Mouse (Mus musculus) kidney, adult 18-20 months (tissue): ENCODE measurements around the gene Ankzf1.

Source experiments
- DNase-seq: peaks from one replicate; pipeline ENCODE4 v3.0.0; 2021

Gene Ankzf1

DNA sequence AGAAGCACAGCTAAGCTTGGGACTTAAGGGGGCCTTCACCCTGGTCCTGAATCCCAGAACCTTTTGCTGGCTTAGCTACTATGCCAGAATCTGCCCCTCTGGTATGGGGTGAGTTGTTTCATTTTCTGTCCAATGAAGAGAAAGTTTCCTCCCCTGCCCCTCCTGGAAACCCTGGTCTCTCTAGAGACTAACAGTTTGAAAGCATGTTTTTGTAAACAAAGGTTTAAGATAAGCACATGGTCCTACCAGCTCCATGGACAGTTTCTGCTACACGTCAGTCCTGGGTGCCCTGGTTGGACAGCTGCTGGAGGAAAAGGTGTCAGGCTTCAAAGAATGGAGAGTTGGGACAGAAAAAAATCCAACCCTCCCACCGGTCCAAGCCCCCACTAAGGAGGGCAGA, 1.4 kb upstream of the Ankzf1 start:
- no peak for DNase-seq

DNA sequence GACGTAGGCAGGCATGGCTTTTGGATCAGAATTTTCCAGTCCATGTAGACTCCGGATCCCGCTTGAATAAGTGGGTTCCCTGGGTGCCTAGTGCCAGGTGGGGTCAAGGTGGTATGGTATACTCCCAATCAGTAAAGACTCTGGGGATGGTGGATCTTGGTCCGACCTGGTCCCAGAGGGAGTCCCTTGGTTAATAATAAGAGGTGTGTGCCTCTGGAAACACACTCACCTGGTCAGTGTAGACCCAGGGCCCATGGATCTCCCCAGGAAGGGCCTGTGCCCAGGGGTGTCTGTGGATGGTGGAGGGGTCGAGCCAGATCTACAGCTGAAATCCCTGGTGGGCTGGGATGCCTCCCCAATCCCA, 711 bp upstream of the Ankzf1 start:
- no peak for DNase-seq

DNA sequence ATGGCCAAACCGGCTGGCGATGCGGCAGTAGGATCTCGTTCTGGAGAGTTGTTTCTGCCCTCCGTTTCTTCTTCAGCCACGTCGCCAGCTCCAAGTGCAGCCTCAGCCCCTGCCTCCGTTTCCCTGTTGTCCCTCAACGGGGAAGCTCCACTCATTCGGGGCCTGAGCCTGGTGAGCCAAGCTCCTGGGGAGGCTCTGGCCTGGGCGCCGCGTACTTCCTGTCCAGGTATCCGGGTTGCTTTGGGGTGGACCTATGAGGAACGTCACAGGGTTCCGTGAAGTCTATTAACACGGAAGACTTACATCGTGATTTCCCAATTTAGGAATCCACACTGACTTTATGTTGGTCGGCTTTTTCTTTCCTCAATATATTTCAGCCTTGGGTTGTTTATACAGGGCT, 501 bp downstream of the Ankzf1 start:
- DNase-seq: no peak

DNA sequence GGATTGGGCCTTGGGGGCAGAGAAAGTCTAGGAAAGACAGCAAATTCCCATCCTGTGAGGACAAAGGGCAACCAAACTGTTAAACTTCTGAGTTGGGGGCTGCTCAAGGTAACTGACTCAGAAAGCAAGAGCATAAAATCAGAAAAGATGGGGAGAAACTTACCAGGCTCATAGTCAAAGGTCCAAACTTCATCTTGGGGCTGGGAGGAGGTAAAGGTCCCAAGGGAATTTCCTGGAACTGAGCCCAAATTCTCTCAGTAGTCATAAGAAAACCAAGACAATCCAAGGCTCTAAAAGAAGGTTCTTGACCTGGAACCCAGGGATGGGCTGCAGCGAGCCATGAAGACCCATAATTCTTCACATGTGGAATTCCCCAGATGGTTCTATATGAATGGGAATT, 9.3 kb downstream of the Ankzf1 start:
- no peak for DNase-seq

DNA sequence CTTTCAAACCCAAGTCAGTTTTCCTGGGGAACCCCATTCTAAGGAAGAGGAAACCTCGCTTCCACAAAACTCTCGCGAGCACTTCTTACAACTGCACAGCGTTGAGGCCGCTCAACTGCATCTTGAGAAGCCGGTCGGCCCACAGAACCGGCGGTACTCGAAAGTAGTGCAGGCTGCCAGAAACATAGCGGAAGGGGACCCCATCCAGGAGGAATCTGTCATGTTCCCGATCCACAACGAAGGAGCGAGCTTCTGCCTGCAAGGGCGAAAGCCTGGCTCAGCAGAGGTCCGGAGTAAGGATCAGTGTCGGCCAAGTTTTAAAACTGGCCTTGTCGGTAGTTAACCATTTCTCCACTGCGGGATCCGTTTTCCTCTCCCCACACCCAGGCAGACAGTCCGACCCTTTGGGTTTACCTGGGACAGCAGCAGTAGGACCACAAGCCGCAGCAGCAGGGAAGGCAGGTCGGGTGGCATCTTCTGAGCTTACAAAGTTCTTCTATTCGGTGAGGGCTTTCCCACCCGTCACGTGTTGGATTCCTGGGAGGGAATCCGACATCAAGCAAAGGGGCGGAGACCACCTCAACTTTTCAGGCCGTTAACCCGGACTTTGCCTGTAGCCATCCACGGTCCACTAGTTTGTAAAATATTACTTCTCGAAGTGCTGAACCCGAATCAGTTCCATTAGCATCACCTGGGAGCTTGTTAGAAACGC, 17.2 kb downstream of the Ankzf1 start:
- peak; percentile 85 for DNase-seq

DNA sequence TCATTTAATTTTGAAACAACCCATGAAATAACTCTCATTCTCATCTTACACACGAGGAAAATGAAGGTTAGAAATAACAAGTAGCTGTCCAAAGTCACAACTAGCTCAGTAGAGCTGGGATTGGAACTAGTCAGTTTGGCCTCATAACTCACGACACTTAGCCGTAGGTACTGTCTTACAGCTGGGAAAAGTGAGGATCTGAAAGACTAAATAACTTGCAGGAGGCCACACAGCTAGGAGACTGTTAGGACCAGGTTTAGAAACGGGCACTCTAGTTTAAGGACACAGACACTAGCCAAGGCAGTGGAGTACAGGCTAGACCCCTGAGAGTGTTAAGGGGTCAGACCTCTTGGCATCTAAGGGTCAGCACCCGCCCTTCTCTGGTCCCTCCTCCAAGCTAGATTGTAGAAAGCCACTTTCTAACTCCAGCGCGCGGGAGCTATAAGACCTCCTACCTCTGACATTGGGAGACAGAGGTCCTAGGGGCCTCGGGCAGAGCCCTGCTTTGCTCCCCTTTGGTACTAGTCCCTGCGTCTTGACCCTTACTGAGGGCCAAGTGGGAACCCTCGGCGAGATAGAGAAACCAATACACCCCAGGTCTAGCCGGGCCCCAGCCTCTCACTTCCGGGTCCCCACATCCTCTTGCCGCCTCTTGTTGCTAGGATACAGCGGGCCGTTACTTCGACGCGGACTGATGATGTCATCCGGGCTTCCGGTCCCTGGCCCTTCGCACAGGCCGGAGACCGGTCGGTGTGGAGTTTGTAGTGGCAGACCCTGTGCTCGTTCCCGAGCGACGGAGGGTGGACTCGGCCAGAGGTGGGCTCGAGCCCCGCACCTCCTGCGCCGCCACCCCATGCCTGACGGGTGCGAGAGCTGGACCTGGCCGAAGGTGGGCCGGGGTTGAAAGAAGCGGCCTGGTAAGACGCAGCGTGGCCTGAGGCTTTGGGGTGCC, 18.5 kb downstream of the Ankzf1 start, which contains the start of the genes Glb1l and Stk16:
TSS of gene Glb1l (minus strand) at position 678 of the 952 bp plus-strand sequence.
TSS of gene Stk16 (plus strand) at position 703 of the 952 bp plus-strand sequence.
- peak; percentile 98 for DNase-seq

DNA sequence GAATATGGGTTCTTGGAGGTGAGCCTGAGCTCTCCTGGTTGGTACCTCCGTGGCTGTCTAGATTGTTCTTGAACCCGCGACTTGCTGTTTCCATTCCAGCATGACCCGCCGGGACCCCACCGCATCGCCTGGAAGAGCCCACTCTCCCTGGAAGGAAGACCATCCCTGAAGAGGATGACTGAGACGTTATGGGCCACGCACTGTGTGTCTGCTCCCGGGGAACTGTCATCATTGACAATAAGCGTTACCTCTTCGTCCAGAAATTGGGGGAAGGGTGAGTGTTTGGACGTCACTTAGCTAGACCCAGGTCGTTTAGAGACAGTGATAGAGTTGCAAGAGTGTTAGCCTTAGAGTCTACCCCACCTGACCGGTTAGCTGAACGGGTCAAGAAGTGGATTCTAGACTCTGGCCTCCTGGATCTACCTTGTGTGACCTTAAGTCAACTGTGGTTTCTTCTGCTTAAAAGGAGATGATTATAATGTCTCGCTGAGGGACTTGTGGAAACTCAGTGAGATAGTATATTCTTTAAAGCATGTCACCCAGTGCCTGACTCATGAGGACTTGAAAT, 19.3 kb downstream of the Ankzf1 start:
- no peak for DNase-seq

DNA sequence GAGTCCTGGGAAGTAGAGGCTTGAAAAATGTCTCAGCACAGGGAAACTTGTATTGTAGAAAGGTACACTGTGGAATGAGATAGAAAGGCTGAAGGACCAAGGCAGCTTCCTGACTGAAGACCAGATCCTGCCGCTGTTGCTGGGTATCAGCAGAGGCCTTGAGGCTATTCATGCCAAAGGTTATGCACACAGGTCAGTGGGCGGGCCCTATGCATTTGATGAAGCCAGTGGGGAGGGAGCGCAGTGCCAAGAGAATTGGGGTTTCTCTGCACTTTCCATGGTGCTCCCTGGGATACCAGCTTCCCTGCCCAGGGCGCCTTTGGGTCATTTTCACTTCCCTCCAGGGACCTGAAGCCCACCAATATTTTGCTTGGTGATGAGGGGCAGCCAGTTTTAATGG, 20.6 kb downstream of the Ankzf1 start:
- DNase-seq: no peak

DNA sequence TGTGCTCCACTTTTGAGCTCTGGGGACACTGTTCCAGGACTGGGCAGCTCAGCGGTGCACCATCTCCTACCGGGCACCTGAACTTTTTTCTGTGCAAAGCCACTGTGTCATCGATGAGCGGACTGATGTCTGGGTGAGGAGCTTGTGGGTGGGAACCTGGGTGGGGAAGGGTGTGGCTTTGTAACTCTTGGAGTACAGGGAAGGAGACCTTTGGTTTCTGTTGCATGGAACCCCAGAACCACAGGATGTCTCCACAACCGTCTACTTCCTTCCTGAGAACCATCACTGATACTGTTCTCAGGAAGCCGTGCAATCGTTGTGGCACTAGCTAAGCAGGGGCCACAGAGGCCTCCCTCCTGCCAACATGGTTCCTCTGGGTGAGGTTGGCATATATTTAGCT, 21.1 kb downstream of the Ankzf1 start:
- DNase-seq: no peak

DNA sequence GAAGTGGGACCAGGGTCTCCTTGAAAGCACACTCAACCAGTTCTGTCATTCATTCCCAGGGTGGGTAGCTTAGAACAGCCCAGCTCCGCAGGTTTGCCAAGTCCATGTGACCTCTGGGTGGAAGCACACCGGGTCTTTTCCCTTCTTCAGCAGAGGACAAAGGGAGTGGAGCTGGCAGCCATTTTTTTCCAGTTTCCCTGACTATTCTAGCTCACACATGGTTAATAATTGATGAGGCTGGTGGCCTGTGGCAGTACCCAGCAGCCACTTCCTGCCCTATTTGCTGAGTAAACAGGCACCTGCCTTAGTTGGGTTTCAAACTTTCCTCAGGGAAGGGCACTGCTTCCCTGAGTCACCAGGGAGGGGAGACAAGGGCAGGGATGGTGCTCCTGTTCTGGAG, 22.5 kb downstream of the Ankzf1 start:
- peak; percentile 86 for DNase-seq

DNA sequence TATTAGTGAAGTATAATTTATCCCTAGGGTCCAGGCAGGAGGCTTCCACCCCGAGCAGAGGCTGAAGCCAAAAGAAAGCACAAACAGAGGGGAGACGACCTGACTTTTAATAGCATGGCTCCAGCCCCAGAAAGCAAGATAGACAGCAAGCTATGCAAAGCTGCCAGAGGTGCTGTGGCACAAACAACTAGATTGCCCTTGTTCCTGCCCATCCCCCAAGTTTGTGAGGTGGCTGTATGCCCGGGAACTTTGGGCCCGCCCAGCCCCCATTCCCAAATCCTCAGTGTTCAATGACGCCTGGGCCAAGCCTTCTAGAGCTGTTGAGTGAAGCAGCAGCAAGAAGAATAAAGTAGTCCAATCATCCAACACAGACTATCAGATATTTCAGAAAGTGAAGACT, 22.9 kb downstream of the Ankzf1 start:
- DNase-seq: peak; percentile 84

DNA sequence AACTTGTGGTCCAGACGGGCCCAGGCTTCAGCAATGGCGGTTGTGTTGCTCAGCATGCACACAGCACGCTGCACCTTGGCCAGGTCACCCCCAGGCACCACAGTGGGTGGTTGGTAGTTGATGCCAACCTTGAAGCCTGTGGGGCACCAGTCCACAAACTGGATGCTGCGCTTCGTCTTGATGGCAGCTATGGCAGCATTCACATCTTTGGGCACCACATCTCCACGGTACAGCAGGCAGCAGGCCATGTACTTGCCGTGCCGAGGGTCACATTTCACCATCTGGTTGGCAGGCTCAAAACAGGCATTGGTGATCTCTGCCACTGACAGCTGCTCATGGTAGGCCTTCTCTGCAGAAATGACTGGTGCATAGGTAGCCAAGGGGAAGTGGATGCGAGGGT, 23.8 kb downstream of the Ankzf1 start:
- no peak for DNase-seq

DNA sequence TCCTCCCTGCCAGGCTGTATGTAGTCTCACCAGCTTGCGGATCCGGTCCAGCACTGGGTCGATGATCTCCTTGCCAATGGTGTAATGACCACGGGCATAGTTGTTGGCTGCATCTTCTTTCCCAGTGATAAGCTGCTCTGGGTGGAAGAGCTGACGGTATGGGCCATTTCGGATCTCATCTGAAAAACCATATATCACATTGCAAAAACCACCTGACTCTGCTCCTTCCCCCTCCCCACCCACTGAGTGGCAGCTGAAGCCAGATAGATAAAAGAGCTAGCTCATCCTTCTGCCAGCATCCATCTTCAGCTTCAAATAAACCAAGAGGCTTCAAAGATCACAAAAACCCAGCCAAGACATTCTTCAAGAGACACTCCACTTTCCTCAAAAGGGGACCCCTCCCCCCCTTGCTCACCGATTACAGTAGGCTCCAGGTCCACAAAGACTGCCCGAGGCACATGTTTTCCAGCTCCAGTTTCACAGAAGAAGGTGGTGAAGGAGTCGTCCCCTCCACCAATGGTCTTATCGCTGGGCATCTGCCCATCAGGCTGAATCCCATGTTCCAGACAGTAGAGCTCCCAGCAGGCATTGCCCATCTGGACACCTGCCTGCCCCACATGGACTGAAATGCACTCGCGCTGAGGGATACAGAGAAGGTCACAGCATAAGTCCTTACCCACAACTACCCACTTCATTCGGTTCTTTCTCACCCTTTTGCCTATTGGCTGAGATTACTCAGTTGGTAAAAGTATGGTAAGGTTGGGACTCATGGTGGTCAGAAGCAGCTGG, 25.0 kb downstream of the Ankzf1 start:
- DNase-seq: peak; percentile 57

DNA sequence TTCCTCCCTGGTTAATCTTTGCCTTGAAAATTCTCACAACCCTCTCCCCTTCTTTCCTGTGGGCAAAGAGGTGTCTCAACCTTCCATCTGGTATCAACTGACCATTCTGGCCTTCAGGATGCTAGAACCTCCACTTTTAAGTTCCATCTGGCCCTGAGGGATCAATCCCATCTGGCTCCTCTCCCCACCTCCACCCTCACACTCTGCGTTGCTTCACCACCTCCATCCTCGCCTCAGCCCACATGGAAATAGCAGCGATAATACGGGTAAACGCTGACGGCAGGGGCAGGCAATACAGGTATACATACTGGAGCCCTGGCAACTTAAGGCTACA, 25.9 kb downstream of the Ankzf1 start:
- no peak for DNase-seq

DNA sequence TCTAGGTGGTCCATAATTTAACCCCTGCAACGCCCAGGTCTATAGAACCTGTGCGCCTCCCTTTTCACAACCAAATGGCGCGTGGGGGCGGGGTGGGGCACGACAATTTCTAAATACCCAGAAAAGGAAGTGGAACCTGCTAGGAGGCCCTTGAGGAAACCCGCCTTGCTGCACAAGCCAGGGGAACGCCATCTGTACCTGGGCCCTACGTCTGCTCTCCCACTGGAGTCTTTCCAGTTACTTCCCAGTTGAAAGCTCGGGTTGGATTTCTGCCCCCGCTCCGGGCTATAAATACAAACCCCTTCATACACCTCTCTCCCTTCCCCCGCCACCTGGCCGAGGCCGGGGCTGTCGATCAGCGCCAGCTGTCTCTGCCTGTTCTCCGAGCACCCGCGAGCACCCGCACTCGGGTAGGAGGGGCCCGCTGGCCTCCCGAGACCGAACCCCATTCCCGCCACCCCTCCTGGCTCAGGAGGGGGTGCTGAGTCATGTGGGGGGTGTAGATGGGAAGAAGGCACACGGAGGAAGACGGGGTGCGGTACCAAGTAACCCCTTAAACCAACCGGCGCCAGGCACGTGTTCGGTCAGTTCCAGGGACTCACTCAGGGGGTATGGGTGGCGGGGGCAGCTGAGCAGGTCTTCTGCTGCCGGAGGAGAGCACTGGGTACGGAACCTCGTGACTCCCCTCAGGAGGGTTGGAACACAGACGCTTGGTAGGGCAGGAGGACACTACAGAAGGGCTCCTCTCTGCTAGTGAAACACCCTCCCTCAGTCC, 26.5 kb downstream of the Ankzf1 start:
- peak; percentile 62 for DNase-seq

DNA sequence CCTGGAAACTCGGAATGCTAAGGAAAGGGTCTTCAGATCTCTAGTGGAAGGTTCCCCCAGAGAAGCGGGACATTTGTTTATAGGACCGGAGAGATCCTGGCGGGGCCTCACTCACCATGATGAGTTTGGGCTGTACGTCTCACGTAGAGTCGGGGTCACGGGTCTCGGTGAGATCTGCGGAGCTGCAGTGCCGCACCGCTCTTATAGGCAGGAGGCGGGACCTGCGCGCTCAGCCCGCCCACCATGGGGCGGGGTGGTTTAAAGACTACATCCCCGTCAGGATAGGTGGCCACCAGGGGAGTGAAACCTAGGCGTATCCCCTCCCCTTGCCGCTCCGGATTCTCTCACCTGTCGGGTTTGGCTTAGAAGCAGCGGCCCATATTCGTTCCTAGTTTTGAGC, 27.1 kb downstream of the Ankzf1 start:
- DNase-seq: peak; percentile 97

DNA sequence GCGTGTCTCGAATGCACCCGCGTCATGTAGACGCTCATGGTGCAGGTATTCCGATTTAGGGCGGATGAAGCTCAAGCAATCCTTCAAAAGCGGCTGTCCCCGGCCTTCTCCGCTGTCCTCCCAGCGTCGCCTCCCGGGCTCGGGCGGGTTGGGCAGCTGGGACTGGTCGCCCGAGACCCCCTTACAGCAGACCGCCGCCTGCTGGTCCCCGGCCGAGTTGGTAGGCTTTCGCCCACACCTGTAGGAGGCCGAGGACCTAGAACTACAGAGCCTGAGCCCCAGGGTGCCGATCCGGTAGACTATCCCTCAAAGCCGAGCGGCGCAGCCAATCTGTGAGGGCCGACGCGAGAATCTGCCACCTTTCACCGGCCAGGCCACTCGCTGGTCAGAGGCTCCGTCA, 27.6 kb downstream of the Ankzf1 start, which contains the start of gene Tuba4a:
TSS of gene Tuba4a (minus strand) at position 335 of the 400 bp plus-strand sequence.
- DNase-seq: no peak

DNA sequence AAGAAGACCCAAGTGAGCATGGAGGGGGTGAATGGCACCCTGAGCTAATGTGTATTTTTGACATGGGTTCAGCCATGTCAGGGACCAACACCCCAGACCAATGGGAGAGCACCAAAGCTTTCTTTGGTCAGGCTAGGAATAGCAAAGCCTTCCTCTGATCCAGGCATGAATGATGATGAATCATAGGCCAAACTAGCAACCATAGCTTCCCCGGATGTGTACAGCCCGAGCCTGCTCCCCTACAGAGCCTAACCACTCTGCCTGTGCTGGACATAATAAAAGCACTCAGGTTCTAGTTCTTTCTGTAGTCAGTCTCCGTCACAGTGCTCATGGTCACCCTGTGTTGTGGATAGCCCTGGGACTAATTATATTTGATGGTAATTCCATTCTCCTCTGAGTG, 29.6 kb downstream of the Ankzf1 start:
- DNase-seq: no peak

DNA sequence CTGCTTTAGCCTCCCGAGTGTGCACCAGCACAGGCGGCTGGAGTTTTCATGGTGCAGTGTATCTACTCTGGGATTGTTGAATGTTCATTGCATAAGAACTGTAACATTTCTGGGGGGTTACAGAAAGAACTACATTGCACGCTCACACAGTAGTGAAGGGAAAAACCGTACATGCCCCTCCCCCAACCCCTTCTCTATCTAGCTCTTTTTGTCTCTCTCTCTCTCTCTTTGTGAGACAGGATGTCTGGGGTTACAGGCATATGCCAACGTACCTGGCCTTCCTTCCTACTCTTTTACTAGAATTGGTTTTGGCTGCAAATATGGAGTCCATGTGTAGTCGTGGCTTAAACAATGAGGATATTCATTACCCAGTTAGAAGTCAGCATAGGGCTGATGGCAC, 31.0 kb downstream of the Ankzf1 start:
- no peak for DNase-seq

DNA sequence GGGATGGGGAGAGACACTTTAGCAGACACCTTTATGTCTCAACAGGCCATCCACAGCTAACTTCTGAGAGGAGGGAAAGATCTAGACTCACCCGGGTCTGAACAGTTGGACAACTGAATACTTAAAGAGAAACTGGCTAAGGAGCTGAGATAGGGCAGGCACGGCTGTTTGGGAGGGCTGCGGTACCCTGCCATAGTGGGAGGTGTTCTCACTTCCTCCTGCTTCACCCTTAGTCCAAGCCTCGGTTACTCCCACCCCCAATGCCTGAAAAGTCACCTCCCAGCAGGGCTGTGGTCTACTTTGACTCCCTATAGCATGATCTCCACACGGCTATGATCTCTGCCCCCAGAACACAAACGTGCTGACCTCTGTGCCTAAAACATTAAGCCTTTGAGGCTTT, 31.6 kb downstream of the Ankzf1 start:
- no peak for DNase-seq

DNA sequence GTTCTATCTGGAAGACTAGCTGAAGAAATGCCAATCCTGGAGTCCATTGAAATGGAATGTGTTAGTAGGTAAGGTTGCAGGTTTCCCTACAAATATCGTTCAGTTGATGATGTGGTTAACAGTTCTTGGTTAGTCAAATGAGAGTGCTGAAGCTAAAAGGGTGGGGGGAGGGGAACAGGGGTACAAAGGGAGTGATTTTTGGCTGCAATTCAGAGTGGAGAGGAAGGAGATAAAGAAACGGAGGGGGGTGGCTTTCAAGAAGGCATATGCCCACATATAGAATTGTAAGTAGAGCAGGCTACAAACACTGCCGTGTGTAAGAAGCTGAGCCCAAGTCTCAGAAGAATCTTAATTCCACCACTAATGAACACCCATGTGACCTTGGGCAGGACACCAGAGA, 33.5 kb downstream of the Ankzf1 start:
- DNase-seq: no peak

DNA sequence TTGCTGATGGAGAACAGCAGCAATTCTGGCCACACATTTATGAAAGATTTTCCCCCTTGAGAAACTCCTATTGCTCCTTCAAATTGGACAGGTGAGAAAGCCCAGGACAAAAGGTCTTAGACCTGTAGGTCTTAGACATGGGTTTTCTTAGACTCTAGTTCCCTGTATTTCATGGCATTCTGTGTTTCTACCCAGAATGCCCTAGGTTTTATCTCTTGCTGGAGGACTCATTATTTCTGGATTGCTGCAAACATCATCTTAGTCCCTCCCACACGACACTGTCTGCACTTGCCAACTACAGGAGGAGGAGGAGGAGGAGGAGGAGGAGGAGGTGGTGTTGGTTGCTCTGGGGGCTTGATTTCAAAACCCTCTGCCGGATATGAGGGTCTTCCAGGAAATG, 34.2 kb downstream of the Ankzf1 start:
- DNase-seq: no peak
